Mouse (Mus musculus): ENCODE measurements around the gene Gm44511.
A peak's percentile ranks its signal among the peaks of the same experiment; 100 is the strongest.
"Not testable (repeated sequence)": the region's sequence is repeated elsewhere in the genome, so short reads cannot be mapped to it uniquely, and the experiment has no call there.

The Gm44511 gene

DNA sequence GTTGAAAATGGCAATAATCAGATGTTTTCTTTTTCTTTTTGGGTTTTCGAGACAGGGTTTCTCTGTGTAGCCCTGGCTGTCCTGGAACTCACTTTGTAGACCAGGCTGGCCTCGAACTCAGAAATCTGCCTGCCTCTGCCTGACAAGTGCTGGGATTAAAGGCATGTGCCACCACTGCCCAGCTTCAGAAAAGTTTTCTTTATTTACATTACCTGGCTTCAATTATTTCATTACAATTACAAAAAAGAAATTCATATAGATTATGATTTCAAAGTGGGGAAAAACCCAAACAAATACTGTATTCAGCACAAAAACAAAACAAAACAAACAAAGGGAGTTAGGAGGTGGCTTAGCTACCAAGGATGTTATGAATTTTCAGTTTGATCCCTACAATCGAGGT lies 14.6 kb upstream of the Gm44511 start:
- DNase-seq = not testable (repeated sequence)

DNA sequence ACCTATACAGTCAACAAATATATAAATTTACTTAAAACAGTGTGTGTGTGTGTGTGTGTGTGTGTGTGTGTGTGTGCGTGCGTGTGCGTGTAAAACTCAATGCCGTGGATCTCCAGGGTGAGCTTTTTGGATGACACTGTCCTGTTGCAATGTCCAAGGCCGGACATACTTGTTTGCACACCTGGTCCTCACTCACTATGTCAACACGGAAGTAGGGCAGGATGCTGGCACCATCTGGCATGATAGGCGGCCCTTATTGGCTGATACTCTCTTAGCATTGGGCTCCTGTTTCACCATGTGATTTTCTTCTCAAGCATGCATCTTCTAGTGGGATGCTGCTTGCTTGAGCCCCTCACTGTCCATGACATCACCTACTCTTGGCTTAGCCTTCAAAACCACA lies 13.8 kb upstream of the Gm44511 start:
- DNase-seq = peak; percentile 58

DNA sequence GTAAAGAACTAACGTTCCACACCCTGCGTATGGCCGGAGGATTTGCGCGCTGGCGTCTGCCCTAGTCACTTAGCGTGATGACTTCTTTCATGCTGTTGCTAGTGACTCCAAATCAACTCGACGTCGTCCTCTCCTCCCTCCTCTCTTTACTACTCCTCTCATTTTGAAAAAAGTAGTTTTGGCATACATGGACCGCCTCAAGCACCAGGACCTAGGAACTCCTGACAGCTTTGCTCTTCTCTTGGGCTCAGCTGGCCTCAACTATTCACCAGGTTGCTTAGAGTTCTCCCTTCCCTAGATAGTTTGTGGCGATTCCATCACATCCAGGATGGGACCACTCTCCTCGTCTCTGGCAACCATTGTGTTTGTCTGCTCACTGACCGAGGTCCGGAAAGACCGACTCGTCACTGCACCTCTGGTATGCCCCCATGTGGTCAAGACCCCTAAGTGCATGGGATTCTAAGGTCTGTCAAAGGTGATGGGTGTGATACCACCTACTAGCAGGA lies 13.2 kb upstream of the Gm44511 start:
- peak; percentile 90 for DNase-seq

DNA sequence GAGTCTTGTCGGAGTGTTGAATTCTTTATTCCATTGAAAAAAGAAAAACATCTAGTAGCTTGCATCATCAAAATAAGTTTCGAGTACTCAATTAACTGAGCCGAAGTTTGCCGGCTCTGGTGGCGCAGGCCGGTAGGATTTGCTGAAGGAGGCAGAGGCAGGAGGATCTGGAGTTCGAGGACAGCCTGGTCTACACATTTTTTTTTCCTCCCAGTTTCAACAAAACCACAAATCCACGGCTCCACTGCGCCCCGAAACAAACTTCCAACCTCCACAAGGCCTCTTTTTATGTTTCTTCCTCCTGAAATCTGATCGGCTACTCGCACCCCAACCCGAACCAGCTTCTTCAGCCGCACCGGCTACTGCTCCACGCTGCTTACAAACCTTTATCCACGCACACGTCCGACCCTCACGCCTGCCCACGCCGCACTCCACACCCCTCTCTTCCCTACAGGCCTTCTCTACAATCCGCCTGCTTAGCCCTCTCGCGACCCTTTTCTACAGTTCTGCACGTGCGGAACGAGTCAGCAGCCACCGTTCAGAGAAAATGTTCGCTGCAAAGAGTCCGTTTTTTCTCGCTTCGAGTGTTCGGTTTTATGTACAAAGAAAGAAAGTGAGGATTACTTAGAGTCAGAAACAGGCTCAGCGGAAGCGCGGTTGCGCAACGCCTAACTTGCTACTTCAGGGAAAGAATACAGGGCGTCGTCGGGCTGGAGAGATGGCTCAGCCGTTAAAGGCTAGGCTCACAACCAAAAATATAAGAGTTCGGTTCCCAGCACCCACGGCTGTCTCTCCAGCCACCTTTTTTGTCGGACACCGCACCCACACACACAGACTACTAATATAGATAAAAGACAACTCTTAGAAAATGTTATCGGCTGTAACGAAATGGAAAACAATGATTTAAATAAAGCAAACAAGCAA lies 12.5 kb upstream of the Gm44511 start:
- DNase-seq = peak; percentile 87

DNA sequence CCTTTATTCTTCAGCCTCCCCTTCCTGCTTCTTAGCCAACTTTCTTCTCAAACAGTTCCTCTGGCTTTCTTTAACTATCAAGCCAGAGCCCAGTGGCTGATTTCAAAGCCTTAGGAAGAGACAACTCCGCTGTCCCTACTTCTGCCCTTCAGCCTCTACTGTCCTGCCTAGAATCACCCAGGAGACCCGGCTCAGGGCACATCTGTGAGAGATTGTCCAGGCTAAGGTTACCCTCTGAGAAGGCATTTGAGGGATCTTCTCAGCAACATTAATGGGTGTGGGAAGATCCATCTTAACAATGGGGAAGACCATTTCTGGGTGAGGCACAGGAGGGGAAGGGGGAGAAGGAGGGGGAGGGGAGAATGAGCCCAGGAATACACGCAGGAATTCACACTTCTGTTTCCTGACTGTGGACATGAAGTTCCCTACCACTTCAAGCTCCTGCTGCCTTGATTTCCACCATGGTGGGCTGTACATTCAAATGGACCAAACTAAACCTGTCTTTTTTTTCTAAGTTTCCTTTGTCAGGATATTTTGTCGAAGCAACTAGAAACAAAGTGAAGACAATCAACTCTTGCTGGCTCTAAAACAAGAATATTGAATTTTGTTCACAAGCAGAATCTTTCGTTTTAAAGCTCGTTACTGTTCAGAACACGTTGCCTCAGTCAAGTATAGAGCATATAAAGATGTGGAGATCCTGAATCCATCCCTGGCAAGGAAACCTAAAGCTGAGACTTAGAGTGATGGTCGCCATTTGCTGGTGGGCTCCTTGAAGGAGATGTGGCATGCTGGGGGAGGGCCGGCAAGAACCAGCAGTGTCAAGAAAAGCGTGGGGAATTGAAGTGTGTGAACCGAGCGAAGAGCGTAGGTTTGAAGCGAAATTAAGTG lies 11.6 kb upstream of the Gm44511 start:
- peak; percentile 36 for DNase-seq

DNA sequence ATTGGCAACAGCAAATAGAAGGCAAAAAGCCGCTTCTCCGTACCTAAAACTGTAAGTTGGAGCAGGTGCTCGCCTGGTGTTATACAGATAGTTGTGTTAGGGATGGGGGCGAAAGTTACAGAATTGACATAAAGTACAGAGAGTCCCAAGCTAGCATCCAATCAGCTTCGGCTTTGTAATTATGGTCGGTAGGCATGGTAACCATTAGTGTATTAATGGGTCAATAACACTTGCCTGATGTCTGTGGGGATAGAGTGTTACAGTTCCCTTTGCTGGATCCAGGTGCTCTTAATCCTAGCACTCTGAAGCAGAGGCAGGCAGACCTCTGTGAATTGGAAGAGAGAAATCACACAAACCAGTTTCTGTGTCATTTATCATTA lies 10.8 kb upstream of the Gm44511 start:
- DNase-seq = no peak

DNA sequence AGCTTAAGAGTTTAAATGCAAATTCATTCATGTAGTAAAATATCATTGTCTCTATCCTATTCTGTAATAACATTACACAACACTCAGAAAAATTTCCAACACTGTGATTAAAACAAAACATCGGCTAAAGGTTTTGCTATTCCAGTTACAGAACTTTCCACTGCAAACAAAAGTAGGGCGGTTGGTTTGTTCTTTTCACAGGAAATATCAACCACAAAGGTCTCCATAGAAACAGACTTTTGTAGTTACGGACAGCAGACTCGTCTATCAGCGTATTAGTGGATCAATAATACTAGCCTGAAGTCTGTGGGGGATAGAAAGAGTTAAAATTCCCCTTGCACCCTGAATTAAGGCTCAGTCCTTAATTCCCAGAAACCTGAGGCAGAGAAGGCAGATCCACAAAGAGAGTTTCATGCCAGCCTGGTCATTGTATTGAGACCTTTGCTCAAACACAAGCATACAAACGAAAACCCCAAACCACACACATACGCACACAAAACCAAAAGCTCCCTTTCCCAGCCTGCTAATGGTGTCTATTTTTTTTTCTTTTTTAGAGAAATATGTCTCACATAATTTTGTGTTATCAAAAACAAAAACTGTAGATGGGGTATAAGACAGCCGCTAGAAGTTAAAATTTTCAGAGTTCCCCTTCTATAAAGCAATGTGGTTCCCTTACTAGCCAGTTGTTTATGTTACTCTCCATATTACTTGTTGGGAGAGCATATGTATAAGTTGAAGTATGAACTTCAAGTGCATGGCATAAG lies 10.3 kb upstream of the Gm44511 start:
- DNase-seq = no peak

DNA sequence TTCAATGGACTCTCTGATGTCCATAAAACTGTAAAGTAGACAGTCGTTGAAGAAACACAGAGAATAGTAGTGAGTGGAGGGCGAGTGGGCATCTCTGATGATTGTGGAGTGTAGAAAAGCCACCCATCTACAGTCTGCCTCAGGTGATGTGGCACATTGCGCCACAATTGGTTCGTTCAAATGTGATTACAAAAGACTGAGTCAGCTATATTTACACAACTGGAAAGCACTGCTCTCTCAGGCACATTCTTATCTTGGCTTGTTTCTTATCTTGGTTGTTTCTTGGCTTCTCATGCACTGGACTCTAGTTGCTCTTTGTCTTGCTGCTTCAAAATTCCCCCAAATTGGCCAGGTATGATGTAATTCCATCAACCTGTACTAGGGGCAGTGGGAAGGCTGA lies 9.5 kb upstream of the Gm44511 start:
- DNase-seq = no peak

DNA sequence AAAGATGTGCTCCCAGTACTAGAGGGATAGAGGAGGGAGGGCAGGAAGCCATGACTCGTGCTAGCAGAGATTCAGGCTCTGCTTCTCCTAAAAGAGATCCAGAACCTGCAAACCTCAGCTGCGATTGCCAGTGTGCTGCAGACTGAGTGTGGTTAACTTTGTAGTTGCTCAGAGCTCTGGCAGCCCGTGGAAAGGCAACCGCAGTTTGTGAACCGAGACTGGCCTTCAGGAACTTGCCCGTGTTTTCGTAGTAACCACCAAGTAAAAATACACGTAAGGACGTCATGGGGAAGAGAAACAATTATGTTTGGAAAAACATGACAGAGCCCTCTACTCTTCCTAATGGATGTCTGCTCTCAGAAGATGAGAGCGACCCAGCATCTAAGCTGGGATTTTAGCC lies 6.9 kb upstream of the Gm44511 start:
- no peak for DNase-seq

DNA sequence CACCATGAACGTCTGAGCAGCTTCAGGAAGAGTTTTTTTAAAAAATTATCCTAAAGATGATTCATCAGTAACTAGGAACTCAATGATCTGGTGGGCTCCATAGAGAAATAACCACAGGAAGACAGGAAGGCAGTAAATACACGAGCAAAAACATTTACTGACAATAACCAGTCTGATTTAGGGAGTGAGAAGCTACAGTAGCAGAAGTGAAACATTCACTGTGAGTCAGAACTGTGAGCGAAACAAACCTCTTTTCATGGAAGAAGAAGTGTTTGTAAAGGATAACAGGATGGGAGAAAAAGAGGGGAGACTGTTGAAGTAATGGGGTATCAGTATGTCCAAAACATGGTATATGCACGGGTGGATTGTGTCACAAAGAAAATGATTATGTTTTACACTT lies 3.7 kb upstream of the Gm44511 start:
- no peak for DNase-seq

DNA sequence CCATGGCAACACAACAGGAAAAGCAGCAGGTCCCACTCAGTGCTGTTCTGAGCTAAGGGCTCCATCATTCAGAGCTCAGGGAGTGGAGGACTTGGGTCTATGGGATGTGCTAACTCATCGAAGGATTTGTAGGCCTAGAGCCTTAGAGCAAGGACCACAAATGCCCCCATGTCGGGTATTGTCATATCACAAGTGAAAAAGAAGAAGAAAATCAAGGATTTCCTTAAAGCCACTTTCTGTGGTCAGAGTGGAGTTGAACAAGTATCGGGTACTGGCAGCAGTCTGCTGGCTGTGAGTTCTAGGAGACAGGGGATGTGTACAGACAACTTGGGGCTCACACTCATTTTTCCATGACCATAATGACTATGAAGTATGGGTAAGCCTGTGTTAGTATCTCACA lies 666 bp upstream of the Gm44511 start:
- DNase-seq = no peak

DNA sequence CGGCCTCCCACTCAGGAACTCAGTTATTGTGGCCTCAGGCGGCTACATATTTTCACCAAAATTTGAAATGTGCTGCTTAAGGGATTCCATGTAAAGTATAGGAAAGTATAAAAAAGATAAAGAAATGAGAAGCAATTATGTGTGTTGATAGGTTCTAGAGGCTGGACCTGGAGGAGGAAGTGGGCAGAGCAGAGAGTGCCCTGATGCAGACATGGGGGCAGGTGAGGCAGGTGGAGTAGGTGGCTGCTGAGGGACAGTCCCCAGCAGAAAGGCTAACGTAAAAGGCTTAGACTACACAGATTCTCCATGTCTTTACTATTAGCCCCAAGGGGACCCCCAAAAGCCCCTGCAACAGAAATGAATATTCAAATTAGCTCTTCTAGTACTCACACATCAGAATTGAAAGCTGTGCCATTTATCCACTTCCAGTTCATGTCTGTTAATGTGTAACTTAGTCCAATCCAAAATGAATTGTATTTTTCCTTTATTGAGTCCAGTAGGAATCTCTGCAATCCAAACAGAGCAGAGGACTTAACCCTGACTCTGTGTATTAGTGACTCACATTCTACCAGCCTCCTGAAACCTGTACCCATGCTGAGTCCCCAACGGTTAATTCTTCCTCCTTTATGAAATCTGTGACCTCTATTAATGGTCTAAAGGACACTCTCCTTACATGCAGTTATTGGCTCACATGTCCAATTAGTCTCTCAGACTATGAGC lies 7.9 kb downstream of the Gm44511 start:
- DNase-seq = no peak

DNA sequence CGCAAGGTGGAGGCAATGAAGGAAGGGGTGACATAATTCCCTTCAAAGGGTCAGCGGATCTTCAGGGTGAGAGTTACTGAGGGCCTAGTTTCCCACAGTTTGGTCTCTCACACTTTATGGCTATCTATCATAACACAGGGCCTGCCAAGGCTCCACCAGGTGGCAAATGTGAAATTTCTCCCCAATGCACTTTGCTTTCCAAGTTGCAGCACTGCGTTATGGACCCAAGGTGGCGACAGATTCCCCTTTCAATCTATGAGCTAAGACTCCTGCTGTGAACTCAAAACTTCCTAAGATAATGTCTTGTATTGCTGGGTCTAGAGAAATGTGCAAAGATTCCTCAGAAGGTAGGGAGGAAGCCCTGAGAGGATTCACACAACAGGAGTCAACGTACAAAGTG lies 17.6 kb downstream of the Gm44511 start:
- DNase-seq = no peak

DNA sequence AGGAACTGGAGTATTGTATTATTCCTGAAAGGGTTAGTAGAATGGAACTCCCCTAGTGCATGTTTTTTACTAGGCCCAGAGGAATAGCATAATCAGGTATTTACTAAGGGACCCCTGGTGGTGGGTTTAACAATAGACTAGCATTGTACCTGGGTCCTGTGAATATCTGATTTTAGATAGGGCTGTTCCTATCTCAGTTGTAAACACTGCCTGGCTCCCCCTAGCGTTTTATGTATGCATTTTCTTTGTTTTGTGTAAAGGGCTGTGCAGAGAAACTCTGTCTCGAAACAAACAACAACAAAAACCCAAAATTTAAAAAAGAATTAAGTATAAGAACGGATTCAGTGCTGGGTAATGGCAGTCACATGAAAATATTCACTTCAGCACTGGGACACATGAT lies 19.1 kb downstream of the Gm44511 start:
- no peak for DNase-seq

DNA sequence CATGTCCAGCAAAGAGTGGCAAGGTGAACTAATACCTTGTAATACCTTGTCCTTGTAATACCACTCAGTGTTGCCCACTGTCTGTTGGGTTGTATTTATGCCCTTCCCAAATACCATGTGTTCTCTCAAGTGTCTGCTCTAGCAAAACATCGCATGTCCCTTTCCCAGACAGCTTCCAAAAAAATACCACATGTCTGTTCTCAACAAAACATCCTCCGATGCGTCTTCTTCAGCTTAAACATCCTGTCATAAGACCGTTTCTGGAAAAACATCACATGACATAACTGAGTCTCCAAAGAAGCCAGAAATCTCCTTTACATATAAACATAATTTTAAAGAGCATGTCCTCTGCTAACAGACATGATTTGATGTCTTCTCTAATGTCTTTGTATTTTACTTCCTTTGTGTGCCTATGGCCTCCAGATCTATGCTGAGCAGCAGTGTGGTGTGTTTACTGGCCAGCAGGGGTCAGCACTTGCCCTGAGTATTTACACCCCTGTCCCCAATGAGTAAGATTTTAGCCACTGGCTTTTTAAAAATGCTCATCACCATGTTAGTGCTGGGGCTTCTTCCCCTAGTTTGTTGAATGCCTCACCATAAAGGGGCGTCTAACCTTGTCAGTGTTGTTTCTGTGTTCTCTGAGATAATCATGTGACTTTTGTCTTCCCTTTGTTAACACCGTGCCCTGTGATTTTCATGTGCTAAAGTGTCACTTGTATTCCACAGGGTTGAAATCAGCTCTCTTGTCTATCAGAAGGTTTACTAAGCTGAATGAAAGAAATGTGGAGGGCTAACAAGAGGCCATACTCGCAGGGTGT lies 21.1 kb downstream of the Gm44511 start:
- DNase-seq = peak; percentile 38

DNA sequence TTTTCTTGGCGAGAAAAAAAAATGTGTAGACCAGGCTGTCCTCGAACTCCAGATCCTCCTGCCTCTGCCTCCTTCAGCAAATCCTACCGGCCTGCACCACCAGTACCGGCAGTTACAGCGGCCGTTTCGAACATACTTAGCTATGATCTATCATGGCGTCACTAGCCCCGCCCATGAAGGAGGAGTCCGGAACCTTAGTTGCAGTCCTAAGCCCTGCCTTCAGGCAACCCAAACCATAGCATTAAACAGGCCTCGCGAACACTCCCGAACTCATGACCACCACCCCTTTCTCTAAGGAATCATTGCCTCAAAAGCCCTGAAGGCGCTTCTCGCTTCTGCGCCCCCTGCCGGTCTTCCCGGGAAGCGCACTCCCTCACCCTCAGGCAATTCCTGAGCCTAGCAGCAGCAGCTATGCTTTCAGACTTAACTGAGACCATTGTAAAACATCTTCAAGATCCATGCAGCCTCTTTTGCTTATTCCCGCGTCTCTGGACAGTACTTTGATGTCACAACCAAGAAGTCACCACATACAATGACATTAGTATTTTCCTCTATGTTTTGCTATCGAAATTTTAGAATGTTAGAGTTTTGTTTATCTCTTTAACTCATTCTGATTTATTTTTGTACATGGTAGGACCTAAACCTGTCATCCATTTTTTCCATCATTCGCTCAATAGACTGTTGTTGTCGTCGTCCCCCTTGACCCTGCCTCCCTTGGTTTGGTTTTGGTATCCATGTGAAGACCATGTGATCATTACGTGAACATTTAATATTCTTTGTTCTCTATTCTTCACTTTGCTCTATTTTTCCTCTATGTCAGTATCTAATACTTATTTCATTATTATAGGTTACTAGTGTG lies 22.9 kb downstream of the Gm44511 start:
- peak; percentile 97 for DNase-seq

DNA sequence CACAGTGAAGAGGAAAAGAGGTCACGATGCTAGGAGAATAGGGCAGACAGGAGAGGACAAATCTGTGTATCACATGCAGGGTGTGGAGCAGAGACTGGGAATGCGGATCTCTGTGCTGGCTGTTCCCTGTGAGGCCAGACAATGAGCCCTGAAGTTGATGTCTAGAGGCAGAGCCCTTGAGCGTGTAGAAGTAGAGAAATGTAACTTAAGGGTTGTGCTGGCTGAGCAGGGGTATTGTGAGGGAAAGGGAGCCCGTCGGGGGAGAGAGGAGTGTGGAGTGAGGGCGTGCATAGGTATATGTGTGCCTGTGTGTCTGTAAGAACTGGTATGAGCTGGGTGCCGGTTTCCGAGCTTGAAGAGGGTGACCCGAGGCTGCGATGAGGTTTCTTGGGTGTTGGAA lies 23.6 kb downstream of the Gm44511 start:
- no peak for DNase-seq

DNA sequence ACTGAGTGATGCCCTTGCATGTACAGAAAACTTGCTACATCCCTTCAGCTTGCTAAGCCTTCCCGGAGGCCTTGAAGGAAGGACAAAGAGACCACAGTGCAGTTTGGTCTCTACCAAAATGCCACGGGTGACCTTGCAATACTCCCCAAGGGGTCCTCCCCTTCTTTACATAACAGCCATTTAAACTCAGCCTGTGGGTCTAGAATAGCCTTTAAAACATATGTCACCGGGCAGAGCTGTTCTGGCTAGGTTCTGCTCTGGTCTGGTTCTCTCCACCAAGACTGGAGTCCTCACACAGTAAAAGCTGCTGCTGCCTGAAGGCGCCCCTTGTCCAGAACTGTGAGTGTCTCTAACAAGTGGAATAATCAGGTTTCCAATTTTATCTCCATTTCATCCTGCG lies 25.4 kb downstream of the Gm44511 start:
- peak; percentile 10 for DNase-seq

DNA sequence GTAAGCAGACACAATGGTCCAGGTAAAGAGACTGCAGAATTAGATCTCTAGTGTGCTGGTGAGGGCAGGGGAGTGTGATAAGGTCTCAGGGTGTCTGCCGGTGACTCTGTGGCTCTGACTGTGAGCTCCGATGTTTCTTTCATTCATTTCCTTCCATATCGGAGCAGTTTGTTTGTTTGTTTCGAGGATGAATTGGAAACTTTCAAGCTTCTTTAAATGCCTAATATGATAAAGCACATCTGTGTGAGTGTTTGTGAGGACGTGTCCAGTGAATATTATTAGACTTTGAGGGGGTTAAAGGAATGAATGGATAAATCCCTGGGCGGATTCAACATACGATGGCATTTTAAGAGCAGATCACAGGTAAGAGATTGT lies 26.2 kb downstream of the Gm44511 start:
- DNase-seq = no peak

DNA sequence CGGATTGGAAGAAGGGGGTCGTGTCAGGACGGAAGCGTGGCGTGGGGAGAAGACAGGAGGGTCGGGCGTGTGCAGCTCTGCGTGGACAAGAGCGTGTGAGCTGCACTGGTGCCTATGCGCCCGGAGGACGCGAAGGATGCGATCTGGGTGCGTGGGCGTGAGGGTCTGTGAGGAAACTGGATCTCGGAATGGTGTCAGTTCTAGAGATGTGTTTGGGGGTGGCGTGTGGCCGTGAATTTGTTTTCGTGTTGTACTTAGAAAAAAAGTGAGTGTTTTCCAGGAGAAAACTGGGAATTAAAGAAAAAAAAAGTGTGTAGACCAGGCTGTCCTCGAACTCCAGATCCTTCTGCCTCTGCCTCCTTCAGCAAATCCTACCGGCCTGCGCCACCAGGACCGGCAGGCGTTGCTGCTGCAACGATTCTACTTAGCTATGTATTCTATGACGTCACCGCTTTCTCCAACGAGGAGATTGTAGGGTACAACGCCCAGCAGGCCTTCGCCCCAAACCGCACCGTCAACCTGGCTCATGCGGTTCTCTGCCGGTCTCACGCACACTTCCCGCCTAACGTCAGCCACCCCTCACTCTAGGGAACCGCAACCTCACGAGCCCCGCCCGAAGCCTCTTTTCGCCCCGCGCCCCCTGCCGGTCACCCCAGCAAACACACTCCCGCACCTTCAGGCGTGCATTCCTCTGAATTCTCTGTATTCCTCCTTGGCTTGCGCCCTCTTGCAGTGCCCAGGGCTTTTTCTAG lies 26.8 kb downstream of the Gm44511 start:
- DNase-seq = peak; percentile 93
